Mouse (Mus musculus) limb, embryonic 10.5 days (tissue): ENCODE measurements around the gene Sprr4. TPM values are rescaled to one million over a fixed set of nuclear protein-coding genes. Genes with fewer than 3 reads are reported as not detected.

Experiments used
- DNase-seq: peaks from one replicate; pipeline ENCODE4 v3.0.0-alpha.2; 2017; ENCODE audit warnings: low spot score
- H3K27ac ChIP-seq: fragments of 300-500 bp; sonication (generic); 2 replicates; pipeline ENCODE4 v1.5.1; 2016; ENCODE audit warnings: mild to moderate bottlenecking
- H3K27me3 ChIP-seq: fragments of 300-500 bp; sonication (generic); 2 replicates; pipeline ENCODE4 v1.6.1; 2016; ENCODE audit warnings: low read depth, mild to moderate bottlenecking; ENCODE audit not compliant: poor library complexity, severe bottlenecking
- H3K36me3 ChIP-seq: fragments of 300-500 bp; sonication (generic); 2 replicates; pipeline ENCODE4 v1.6.1; 2016; ENCODE audit warnings: mild to moderate bottlenecking, moderate library complexity
- H3K4me1 ChIP-seq: fragments of 300-500 bp; sonication (generic); 2 replicates; pipeline ENCODE4 v1.6.1; 2016
- H3K4me3 ChIP-seq: fragments of 300-500 bp; sonication (generic); 2 replicates; pipeline ENCODE4 v1.5.1; 2016; ENCODE audit warnings: mild to moderate bottlenecking, moderate library complexity
- H3K9me3 ChIP-seq: fragments of 300-500 bp; sonication (generic); replicated peaks from 2 replicates; pipeline ENCODE4 v1.6.1; 2016; ENCODE audit warnings: mild to moderate bottlenecking
- WGBS: fragments of 180-500 bp; shearing (Covaris S2); methylation state at CpG from one replicate; pipeline ENCODE4 v1.1.7; 2016; 5-methylcytosine and 5-hydroxymethylcytosine counted together
- polyA plus RNA-seq: library from polyadenylated mRNA; unstranded; fragments of >200 nt; fragmentation: Nextera tagmentation; extraction: Ambion mirVana; gene quantifications from 2 replicates; pipeline ENCODE4 v1.2.1, GENCODE M21; 2016

Gene Sprr4
- polyA plus RNA-seq, 1 experiment from 2014 or later, result not detected

DNA sequence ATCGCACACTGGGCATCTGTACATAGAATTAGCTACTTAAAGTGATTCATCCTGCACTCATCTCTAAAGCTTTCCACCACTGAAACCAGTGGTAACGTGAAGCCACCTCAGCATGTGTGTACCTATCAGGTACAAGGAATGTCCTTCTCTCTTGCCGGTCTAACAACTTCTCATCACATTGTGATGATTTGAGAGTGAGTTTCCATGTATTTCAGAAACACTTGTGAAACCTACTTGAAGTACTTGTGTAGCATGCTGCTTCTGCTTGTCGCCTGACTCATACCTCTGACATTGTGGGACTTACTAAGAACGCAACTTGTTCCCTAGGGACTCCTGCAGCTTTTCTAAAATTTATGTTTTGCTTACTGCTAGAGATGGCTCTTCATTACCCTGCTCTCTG, 45.1 kb downstream of the Sprr4 start:
- no peak overlapping the region for H3K4me3 ChIP-seq
- no peaks in the 10 kb centered on the region for H3K27me3 ChIP-seq
- DNase-seq, result no peak
- no peaks in the 10 kb centered on the region for H3K4me1 ChIP-seq
- H3K36me3 ChIP-seq, result no peaks in the 10 kb centered on the region
- WGBS, result 89% methylated on average over 5 of the region's 5 CpGs
- no peaks in the 10 kb centered on the region for H3K9me3 ChIP-seq
- H3K27ac ChIP-seq, result no peak overlapping the region

Other genes starting within 250 kb of the Sprr4 start
- not detected in 2 replicates for gene Sprr2a3, start 215.1 kb downstream of the Sprr4 start, polyA plus RNA-seq
- not detected in 2 replicates for gene Sprr2b, start 183.9 kb downstream of the Sprr4 start, polyA plus RNA-seq
- gene Sprr2d, start 161.4 kb downstream of the Sprr4 start, polyA plus RNA-seq, result not detected in 2 replicates
- not detected in 2 replicates for gene Sprr2e, start 148.3 kb downstream of the Sprr4 start, polyA plus RNA-seq
- not detected in 2 replicates for gene Sprr2f, start 135.3 kb downstream of the Sprr4 start, polyA plus RNA-seq
- gene Sprr2h, start 114.8 kb downstream of the Sprr4 start, polyA plus RNA-seq, result not detected in 2 replicates
- not detected in 2 replicates for gene Sprr2i, start 92.5 kb downstream of the Sprr4 start, polyA plus RNA-seq
- gene Sprr2j-ps, start 82.4 kb downstream of the Sprr4 start, polyA plus RNA-seq, result not detected in 2 replicates
- gene Gm9774, start 71.1 kb downstream of the Sprr4 start, polyA plus RNA-seq, result 7.4 and 9.1 TPM in 2 replicates
- gene Sprr2k, start 67.9 kb downstream of the Sprr4 start, polyA plus RNA-seq, result not detected in 2 replicates
- gene Sprr1b, start 61.7 kb downstream of the Sprr4 start, polyA plus RNA-seq, result not detected in 2 replicates
- gene Sprr3, start 41.8 kb downstream of the Sprr4 start, polyA plus RNA-seq, result not detected in 2 replicates
- gene Sprr1a, start 14.6 kb downstream of the Sprr4 start, polyA plus RNA-seq, result not detected in 2 replicates
- not detected in 2 replicates for gene 2310046K23Rik, start 34.0 kb upstream of the Sprr4 start, polyA plus RNA-seq
- gene Ivl, start 73.2 kb upstream of the Sprr4 start, polyA plus RNA-seq, result not detected in 2 replicates
- gene Smcp, start 88.5 kb upstream of the Sprr4 start, polyA plus RNA-seq, result not detected in 2 replicates
- not detected in 2 replicates for gene 2210017I01Rik, start 107.0 kb upstream of the Sprr4 start, polyA plus RNA-seq
- gene Lce6a, start 121.2 kb upstream of the Sprr4 start, polyA plus RNA-seq, result not detected in 2 replicates
- gene Lce1a1, start 147.8 kb upstream of the Sprr4 start, polyA plus RNA-seq, result not detected in 2 replicates
- not detected in 2 replicates for gene Lce1b, start 156.4 kb upstream of the Sprr4 start, polyA plus RNA-seq
- not detected in 2 replicates for gene Lce1a2, start 169.8 kb upstream of the Sprr4 start, polyA plus RNA-seq
- not detected in 2 replicates for gene Lce1c, start 178.8 kb upstream of the Sprr4 start, polyA plus RNA-seq
- not detected in 2 replicates for gene Lce1d, start 186.7 kb upstream of the Sprr4 start, polyA plus RNA-seq
- gene Lce1e, start 208.6 kb upstream of the Sprr4 start, polyA plus RNA-seq, result not detected in 2 replicates
- gene Lce1f, start 219.9 kb upstream of the Sprr4 start, polyA plus RNA-seq, result not detected in 2 replicates
- not detected in 2 replicates for gene Gm38119, start 238.6 kb upstream of the Sprr4 start, polyA plus RNA-seq